In genomic region chr15:102265548-102265947, GRCm38 (mm10) we compare ENCODE assay signal across 22 mouse cellular contexts. TPM values are rescaled to one million over a fixed set of nuclear protein-coding genes. Genes with fewer than 3 reads are reported as not detected.
DNase-seq lines count a peak whose midpoint lies in the region; ATAC-seq and TF ChIP-seq lines count a peak whose summit lies in the region.
"Had no signal": no experiment of that assay in that cellular context is flagged by ENCODE, and none has a peak within 500 bp of the region (broad histone marks: within the 10 kb centered on the region; RNA-seq: fewer than 3 reads in every experiment).

No protein-coding gene starts in this region.

- H3K36me3 ChIP-seq in stomach, postnatal 0 days (ENCODE audit: control insufficient read depth, insufficient read depth, low read length) = no peaks in the 10 kb centered on the region
- H3K36me3 ChIP-seq: hindbrain, embryonic 13.5 days; limb, embryonic 13.5 days; neural tube, embryonic 15.5 days had no signal

- H3K4me2 ChIP-seq in stomach, postnatal 0 days (replicated peaks; ENCODE audit: low read depth) = no peak overlapping the region
- H3K4me2 ChIP-seq: forebrain, embryonic 13.5 days; hindbrain, embryonic 13.5 days; limb, embryonic 13.5 days; midbrain, embryonic 11.5 days; neural tube, embryonic 15.5 days had no signal

- H3K27me3 ChIP-seq in stomach, postnatal 0 days (ENCODE audit: control insufficient read depth, insufficient read depth, low read length) = no peaks in the 10 kb centered on the region
- H3K27me3 ChIP-seq: limb, embryonic 13.5 days had no signal

- no peaks in the 10 kb centered on the region for H3K9me3 ChIP-seq in stomach, postnatal 0 days (ENCODE audit: control insufficient read depth, low read length)
- H3K9me3 ChIP-seq: forebrain, embryonic 13.5 days; hindbrain, embryonic 13.5 days; limb, embryonic 13.5 days; neural tube, embryonic 15.5 days had no signal

- peak; percentile 22; the same call in 1 of the 2 replicates for TF ChIP-seq CTCF in gastrocnemius, adult 2 months (IDR thresholded peaks at IDR 0.05)
- peak; percentile 20; the same call in 1 of the 2 replicates for TF ChIP-seq CTCF in lung, adult 2 months (IDR thresholded peaks at IDR 0.05; ENCODE audit: insufficient read depth, low read length)
- TF ChIP-seq CTCF in bone marrow macrophage, adult 2 months (IDR thresholded peaks at IDR 0.05; ENCODE audit: low read depth, low read length) = peak; percentile 20; the same call in 1 of the 2 replicates
- TF ChIP-seq CTCF in stomach, postnatal 0 days (IDR thresholded peaks at IDR 0.05; ENCODE audit: low read depth) = peak; percentile 51

- intact Hi-C loops in gastrocnemius, adult 2 months (cut with DNase I) = no loop called here
- intact Hi-C loops in gastrocnemius, postnatal 36 days (cut with DNase I) = no loop called here

- H3K4me1 ChIP-seq in lung, adult 2 months (ENCODE audit: control insufficient read depth, insufficient read depth, low read length) = no peaks in the 10 kb centered on the region
- H3K4me1 ChIP-seq in bone marrow macrophage, adult 2 months (ENCODE audit: control insufficient read depth, insufficient read depth, low read length) = 0 out of 2 replicates have a peak, but pooled peaks cover 6% of the 10 kb centered on the region
- H3K4me1 ChIP-seq in stomach, postnatal 0 days (replicated peaks; ENCODE audit: control insufficient read depth, insufficient read depth) = no peaks in the 10 kb centered on the region
- H3K4me1 ChIP-seq: hindbrain, embryonic 13.5 days had no signal

- H3K4me3 ChIP-seq in gastrocnemius, adult 2 months = no peak overlapping the region
- H3K4me3 ChIP-seq in lung, adult 2 months (replicated peaks; ENCODE audit: extremely low read depth, low read depth, low read length) = no peak overlapping the region
- H3K4me3 ChIP-seq in bone marrow macrophage, adult 2 months (ENCODE audit: insufficient read depth, low read length) = no peak overlapping the region
- no peak overlapping the region for H3K4me3 ChIP-seq in stomach, postnatal 0 days (ENCODE audit: low read depth, low read length)
- H3K4me3 ChIP-seq: forebrain, embryonic 13.5 days; hindbrain, embryonic 13.5 days; left cerebral cortex, adult 2 months; limb, embryonic 13.5 days; neural tube, embryonic 15.5 days had no signal

- H3K9ac ChIP-seq in stomach, postnatal 0 days (ENCODE audit: low read length) = no peak overlapping the region
- H3K9ac ChIP-seq: forebrain, embryonic 13.5 days; hindbrain, embryonic 13.5 days; limb, embryonic 13.5 days; neural tube, embryonic 15.5 days had no signal

- no peak for TF ChIP-seq EP300 in stomach, postnatal 0 days (optimal IDR thresholded peaks at IDR 0.05)

- no peak for DNase-seq in gastrocnemius, adult 2 months
- DNase-seq in gastrocnemius, postnatal 36 days = no peak
- DNase-seq in lung, adult 2 months = no peak
- DNase-seq in lung, adult 18-20 months = no peak
- peak; percentile 13 for DNase-seq in stomach, postnatal 0 days (ENCODE audit: low spot score)
- no peak for DNase-seq in right cerebral cortex, adult 2 months (ENCODE audit: low spot score in 2 of 2)
- DNase-seq: B cell, adult 2 months; cerebellum, adult 8-10 months; embryo, embryonic 11 days; heart, adult 18-20 months; heart, postnatal 10 days; kidney, adult 8-10 months; thymus, postnatal 14 days had no signal

- TF ChIP-seq POLR2A in lung, adult 2 months (IDR thresholded peaks at IDR 0.05; ENCODE audit: borderline replicate concordance, extremely low read depth, low read depth, low read length) = no peak
- TF ChIP-seq POLR2A in bone marrow macrophage, adult 2 months (IDR thresholded peaks at IDR 0.05; ENCODE audit: borderline replicate concordance, low read depth, low read length) = no peak

- 91% methylated on average over 5 of the region's 5 CpGs for WGBS in lung, adult 2 months
- 87% methylated on average over 5 of the region's 5 CpGs for WGBS in stomach, postnatal 0 days

- ATAC-seq in stomach, postnatal 0 days (ENCODE audit: low FRiP score, low TSS enrichment) = no peak
- no peak for ATAC-seq in frontal cortex, adult (ENCODE audit: low TSS enrichment)
- ATAC-seq: forebrain, embryonic 13.5 days had no signal

- H3K27ac ChIP-seq in gastrocnemius, adult 2 months = no peak overlapping the region
- no peak overlapping the region for H3K27ac ChIP-seq in bone marrow macrophage, adult 2 months (ENCODE audit: insufficient read depth, low read depth, low read length)
- no peak overlapping the region for H3K27ac ChIP-seq in stomach, postnatal 0 days (replicated peaks)
- H3K27ac ChIP-seq: forebrain, embryonic 13.5 days; hindbrain, embryonic 13.5 days; left cerebral cortex, adult 2 months; limb, embryonic 13.5 days; neural tube, embryonic 15.5 days had no signal

RNA-seq across cellular contexts. Expression of gene Gm9918, which starts 4.8 kb away (rescaled TPM):
- total RNA-seq in gastrocnemius, adult 2 months (2021) = not detected
- not detected for total RNA-seq in gastrocnemius, postnatal 36 days (2021)
- 0.31 and 0.60 TPM in 2 replicates for polyA plus RNA-seq in lung, adult 2 months (2012; rRNA removed)
- polyA plus RNA-seq in bone marrow macrophage, adult 2 months (2012; ENCODE audit: insufficient read depth, insufficient read length, missing spikeins) = not detected in 2 replicates
- 0.10 and 0.12 TPM in 2 replicates for polyA plus RNA-seq in stomach, postnatal 0 days (2015; fragmentation: Nextera tagmentation; extraction: Ambion mirVana)
- total RNA-seq: heart, adult 18-20 months; heart, postnatal 10 days; layer of hippocampus, adult 18-20 months; left cerebral cortex, adult 2 months had no signal

RNA-seq across cellular contexts. Expression of gene Rarg, which starts 8.2 kb away (rescaled TPM):
- 10 to 100 TPM in 1 of 2 experiments, 1 to 10 TPM in 1; 9.9 to 11.9 TPM for total RNA-seq in gastrocnemius, adult 2 months (2021)
- 1 to 10 TPM; 9.3 to 9.9 TPM for total RNA-seq in gastrocnemius, postnatal 36 days (2021)
- polyA plus RNA-seq in lung, adult 2 months (2012; rRNA removed) = 75.1 and 93.9 TPM in 2 replicates
- 29.8 and 30.4 TPM in 2 replicates for polyA plus RNA-seq in bone marrow macrophage, adult 2 months (2012; ENCODE audit: insufficient read depth, insufficient read length, missing spikeins)
- polyA plus RNA-seq in stomach, postnatal 0 days (2015; fragmentation: Nextera tagmentation; extraction: Ambion mirVana) = 27.2 and 34.6 TPM in 2 replicates

RNA-seq across cellular contexts. Expression of gene Mfsd5, which starts 13.7 kb away (rescaled TPM):
- 10 to 100 TPM; 14.2 TPM for total RNA-seq in gastrocnemius, adult 2 months (2021)
- total RNA-seq in gastrocnemius, postnatal 36 days (2021) = 10 to 100 TPM; 12.8 to 13.4 TPM
- 95.4 and 97.1 TPM in 2 replicates for polyA plus RNA-seq in lung, adult 2 months (2012; rRNA removed)
- polyA plus RNA-seq in bone marrow macrophage, adult 2 months (2012; ENCODE audit: insufficient read depth, insufficient read length, missing spikeins) = 71.6 and 78.4 TPM in 2 replicates
- polyA plus RNA-seq in stomach, postnatal 0 days (2015; fragmentation: Nextera tagmentation; extraction: Ambion mirVana) = 81.6 and 83.6 TPM in 2 replicates

RNA-seq across cellular contexts. Expression of gene Espl1, which starts 30.5 kb away (rescaled TPM):
- total RNA-seq in gastrocnemius, adult 2 months (2021) = under 1 TPM; 0.06 to 0.31 TPM
- under 1 TPM; 0.74 to 0.87 TPM for total RNA-seq in gastrocnemius, postnatal 36 days (2021)
- polyA plus RNA-seq in lung, adult 2 months (2012; rRNA removed) = 2.4 and 3.8 TPM in 2 replicates
- 15.6 and 17.9 TPM in 2 replicates for polyA plus RNA-seq in bone marrow macrophage, adult 2 months (2012; ENCODE audit: insufficient read depth, insufficient read length, missing spikeins)
- polyA plus RNA-seq in stomach, postnatal 0 days (2015; fragmentation: Nextera tagmentation; extraction: Ambion mirVana) = 2.2 and 4.0 TPM in 2 replicates

RNA-seq across cellular contexts. Expression of gene Itgb7, which starts 33.8 kb away (rescaled TPM):
- total RNA-seq in gastrocnemius, adult 2 months (2021) = 1 to 10 TPM; 1.2 to 1.3 TPM
- 1 to 10 TPM in 1 of 2 experiments, under 1 TPM in 1; 0.69 to 1.3 TPM for total RNA-seq in gastrocnemius, postnatal 36 days (2021)
- 22.0 and 32.4 TPM in 2 replicates for polyA plus RNA-seq in lung, adult 2 months (2012; rRNA removed)
- 32.3 and 35.8 TPM in 2 replicates for polyA plus RNA-seq in bone marrow macrophage, adult 2 months (2012; ENCODE audit: insufficient read depth, insufficient read length, missing spikeins)
- polyA plus RNA-seq in stomach, postnatal 0 days (2015; fragmentation: Nextera tagmentation; extraction: Ambion mirVana) = 1.2 TPM in 2 replicates
